Mouse (Mus musculus): ENCODE results near the gene Prr29.

GRCm38 (mm10) chr11:106411157-106411556 lies 45.9 kb downstream of the Prr29 start:
- no peak for TF ChIP-seq POLR2A (IDR thresholded peaks at IDR 0.05; ENCODE audit: insufficient read depth, low read length)
- TF ChIP-seq EP300 (IDR thresholded peaks at IDR 0.05; ENCODE audit: insufficient read depth, low read depth, low read length), result no peak

All from ES-Bruce4 (cell line).